Mouse (Mus musculus) CH12.LX (cell line): ENCODE results near the gene 1190005I06Rik.

Experiments used
- BHLHE40 ChIP-seq: IDR thresholded peaks from 2 replicates; pipeline ENCODE4 v1.6.1; 2011; ENCODE audit warnings: mild to moderate bottlenecking, low read depth, low read length, improper control_type of control experiment
- POLR2A ChIP-seq: IDR thresholded peaks from 2 replicates; pipeline ENCODE4 v1.6.1; 2011; ENCODE audit warnings: low read depth, mild to moderate bottlenecking, improper control_type of control experiment, low read length
- RCOR1 ChIP-seq: conservative IDR thresholded peaks from 2 replicates; pipeline ENCODE4 v1.6.1; 2012; ENCODE audit warnings: low read depth, mild to moderate bottlenecking, inconsistent platforms, low read length, improper control_type of control experiment
- TBP ChIP-seq: conservative IDR thresholded peaks from 2 replicates; pipeline ENCODE4 v1.6.1; 2011; ENCODE audit warnings: low read depth, low read length, improper control_type of control experiment

GRCm38 (mm10) chr8:120622161-120622560, 25.3 kb downstream of the 1190005I06Rik start:
- TF ChIP-seq RCOR1: no peak
- TF ChIP-seq TBP: no peak
- no peak for TF ChIP-seq POLR2A
- TF ChIP-seq BHLHE40: no peak
